Mouse (Mus musculus): ENCODE data around the gene Cplx2.

Cplx2 gene

GRCm38 (mm10) chr13:54368181-54368580, 3.0 kb upstream of the Cplx2 start:
- no peak for DNase-seq

- peak; percentile 73 for DNase-seq
These were observed 510 bp downstream of the Cplx2 start for GRCm38 (mm10) chr13:54371387-54372330.

DNA sequence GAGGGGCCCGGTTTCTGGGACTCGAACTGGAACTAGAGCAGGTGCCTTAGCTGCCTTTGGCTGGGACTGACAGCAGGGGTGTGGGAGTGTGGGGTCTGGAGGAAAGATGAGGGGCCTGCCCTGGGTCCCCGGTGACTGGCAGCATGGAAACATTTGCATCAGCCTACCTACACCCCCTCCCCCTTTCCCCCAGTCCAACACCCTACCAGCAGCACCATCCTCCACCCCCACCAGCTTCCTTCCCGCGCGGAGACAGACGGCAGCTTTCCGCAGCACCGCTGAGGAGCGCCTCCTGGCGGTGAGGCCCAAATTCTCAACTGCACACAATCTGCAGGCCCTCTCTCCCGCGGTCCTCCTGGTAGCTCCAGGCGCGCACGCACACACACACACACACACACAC, 1.5 kb downstream of the Cplx2 start:
- peak; percentile 84 for DNase-seq

DNA sequence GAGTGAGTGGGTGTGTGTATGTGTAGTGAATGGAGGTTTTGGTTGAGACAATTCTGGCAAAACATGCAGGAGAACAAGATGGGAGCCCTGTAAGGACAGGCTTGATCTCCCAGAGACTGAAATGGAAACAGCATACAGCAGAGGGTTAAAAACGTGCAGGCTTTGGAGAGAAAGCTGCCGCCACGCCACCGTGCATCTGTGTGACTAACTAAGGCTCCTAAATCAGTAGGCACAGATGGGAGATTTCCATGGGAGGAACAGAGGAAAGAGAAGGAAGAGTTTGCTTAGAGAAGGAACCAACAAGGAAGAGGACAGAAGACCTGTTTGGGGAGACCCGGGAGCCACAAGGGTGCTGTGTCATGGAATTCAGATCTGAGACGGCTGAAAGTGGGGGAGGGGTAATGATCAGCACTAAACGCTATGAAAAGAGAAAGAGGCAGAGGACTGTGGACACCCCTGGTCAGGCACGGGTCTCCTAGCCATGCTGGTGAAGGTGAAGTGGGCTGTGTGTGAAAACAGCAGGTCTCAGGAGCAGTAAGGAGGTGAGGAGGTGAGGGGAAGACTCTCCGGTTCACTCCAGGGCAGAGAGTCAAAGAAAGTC, 3.1 kb downstream of the Cplx2 start:
- peak; percentile 65 for DNase-seq

DNA sequence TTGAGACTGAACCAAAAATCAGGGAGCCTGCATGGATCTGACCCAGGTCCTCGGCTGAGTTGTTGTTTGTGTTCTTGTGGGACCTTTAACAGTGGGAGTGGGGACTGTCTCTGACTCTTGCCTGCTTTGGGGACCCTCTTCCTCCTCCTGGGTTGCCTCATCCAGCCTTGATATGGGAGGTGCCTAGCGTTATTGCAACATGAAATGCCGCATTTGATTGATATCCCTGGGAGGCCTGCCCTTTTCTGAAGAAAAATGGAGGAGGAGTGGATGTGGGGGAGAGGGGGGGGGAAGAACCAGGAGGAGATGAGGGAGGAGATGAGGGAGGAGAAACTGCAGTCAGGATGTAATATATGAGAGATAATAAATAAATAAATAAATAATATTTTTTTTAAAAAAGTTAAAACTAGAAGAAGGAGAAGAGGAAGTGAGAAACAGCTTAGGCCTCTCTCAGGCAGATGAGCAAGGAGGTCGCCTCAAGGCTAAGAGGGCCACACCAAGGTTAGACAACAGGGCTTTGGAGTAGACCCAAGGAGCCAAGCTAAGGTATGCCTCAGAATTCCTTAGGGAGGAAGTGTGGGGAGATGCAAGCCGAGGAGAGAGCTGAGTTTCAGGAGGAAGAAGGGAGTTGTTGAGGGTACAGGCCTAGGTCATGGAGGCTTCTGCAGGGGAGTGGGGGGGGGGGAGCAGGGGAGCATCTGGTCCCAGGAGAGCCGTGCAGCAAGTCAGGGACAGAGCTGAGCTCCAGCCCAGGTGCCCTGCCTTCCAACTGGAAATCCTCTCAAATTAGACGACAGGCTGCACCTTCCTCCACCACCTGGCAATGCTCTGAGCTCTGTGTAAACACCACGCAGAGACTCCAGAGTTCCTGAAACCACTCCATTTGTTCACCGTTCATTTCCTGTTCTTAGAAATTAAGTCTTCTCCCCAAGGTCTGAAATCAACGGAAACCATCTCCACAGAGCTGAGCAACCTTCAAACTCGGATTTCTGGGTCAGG, 4.6 kb downstream of the Cplx2 start:
- DNase-seq: no peak

DNA sequence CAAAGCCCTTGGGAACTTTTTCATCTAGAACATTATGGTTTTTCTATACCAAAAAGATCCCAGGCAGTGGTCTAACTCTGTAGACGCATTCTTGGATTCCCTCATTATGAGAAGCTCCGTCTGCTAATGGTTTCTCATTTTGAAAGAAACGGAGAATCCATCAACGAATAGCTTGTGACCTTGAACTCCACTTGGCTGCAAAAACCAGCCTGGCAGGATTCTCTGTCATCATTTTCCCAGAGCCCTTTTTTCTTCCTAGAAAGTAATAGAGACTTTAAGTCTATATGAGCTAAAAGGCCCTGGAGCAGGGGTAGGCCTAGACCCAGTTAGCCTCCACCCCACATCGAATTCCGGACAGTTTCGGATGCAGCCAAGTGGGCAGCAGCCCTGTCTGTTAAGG, 5.6 kb downstream of the Cplx2 start:
- no peak for DNase-seq

GRCm38 (mm10) chr13:54378051-54378450, 6.9 kb downstream of the Cplx2 start:
- no peak for DNase-seq

- no peak for DNase-seq
These were observed 9.3 kb downstream of the Cplx2 start for GRCm38 (mm10) chr13:54380421-54380820.

GRCm38 (mm10) chr13:54381396-54381795, 10.2 kb downstream of the Cplx2 start:
- DNase-seq: no peak

- DNase-seq: no peak
These were observed 12.4 kb downstream of the Cplx2 start for GRCm38 (mm10) chr13:54383531-54383930.

DNA sequence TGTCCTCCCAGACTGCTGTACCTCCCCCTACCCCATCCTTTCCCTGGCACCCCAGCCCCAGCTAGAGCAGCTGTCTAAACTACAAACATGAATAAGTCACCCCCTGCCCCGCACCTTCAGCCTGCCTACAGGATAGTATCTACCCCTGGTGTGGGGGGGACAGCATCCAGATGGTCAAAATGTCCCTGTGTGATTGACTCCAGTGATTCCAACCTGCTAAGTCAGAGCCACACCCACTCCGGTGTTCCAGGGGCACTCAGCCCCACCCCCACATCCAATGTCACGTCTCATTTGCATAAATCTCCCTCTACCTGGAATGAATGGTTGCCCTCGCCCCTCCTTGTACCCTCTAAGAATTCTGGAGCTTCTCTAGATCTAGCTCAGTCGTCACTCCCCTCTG, 13.4 kb downstream of the Cplx2 start:
- no peak for DNase-seq

GRCm38 (mm10) chr13:54385008-54386004, 14.2 kb downstream of the Cplx2 start:
- DNase-seq: no peak

DNA sequence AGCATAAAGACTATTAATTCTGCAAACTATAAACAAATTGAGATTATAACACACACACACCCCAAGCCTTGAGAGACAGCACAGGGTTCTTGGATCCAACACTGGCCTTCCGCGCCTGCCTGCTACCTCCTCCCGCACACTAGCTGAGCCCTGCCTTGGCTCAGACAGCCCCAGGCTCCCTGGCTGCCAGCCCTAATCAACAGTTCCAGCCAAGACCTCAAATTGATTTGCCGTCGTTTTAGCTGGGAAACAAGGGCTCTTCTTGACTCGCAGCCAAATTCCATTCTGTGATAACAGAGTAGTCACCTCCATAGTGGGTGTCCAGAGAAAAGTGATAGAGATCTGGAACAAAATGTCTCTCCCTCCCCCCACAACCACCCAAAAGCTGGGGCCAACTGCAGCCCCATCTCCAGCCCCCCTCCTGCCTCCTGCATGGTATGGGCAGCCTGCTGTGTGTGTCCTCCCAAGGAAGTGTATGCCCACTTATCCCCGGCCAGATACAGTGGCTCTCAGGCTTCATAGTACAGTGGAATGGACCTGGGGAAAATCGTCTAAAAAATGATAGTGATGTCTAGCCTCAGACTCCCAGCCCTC, 18.9 kb downstream of the Cplx2 start:
- DNase-seq: no peak

- no peak for DNase-seq
These were observed 19.4 kb downstream of the Cplx2 start for GRCm38 (mm10) chr13:54390565-54391013.

DNA sequence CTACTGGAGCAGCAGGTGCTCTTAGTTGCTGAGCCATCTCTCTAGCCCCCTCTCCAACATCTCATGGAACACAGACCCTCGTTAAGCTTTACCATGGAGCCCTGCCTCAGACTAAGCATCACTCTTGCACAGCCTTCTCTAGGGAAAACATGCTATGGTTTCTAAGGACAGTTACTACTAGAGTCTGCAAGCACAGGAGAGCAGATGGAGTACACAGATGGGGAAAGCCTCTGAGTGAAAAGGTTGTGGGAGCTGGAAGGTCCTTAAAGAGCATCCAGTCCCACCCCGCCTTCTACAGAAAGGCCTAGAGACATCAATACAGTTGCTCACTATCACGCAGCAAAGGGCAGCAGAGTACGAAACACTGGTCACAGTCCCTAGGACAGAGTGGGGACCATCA, 20.2 kb downstream of the Cplx2 start:
- DNase-seq: peak; percentile 75

DNA sequence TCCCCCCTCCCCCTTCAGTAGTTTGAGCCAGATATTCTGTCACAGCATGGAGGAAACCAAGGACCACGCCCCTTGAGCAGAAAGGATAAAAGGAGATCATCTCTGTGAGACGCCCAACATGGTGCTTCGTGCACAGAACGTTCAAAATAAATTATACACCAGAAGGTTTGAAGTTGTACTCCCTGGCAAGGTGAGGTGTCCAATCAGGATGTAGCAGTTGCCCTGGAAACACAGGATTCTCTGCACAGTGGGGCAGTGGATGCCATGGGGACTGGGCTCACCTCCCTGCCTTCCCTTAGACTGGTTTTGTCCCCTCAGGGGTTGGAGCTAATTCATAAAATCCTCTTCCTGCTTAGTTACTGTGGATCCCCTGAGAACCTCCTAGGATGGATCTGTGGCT, 25.9 kb downstream of the Cplx2 start:
- DNase-seq: no peak

DNA sequence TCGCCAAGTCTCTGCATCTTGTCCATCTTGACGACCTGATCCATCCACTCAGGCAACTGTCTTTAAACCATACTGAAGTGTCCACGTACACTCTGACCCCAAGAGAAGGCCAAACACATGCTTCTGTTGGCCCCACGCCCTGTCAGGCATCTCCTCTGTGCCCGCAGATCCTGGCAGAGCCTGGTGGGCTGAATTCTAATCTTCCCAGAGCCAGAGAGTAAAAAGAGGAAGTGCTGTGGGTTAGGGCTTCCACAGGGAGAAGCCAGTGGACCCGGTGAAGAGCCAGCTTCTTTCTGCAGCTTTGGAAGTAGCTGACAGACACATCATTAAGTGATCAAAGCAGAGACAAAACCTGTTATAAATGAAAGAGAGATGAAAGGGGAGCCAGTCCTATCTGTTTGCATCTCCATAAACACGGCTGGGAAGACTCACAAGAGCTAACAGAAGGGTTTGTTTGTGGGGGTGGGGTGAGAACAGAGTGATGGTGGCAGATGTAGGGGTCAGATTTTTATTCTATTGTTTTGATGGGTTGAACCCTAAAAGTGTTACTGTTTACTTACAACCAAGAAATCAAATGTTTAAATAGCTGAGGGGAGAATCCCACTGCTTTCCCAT, 29.5 kb downstream of the Cplx2 start:
- no peak for DNase-seq

GRCm38 (mm10) chr13:54401180-54401569, 30.0 kb downstream of the Cplx2 start:
- no peak for DNase-seq

- DNase-seq: no peak
These were observed 31.2 kb downstream of the Cplx2 start for GRCm38 (mm10) chr13:54402346-54402745.

DNA sequence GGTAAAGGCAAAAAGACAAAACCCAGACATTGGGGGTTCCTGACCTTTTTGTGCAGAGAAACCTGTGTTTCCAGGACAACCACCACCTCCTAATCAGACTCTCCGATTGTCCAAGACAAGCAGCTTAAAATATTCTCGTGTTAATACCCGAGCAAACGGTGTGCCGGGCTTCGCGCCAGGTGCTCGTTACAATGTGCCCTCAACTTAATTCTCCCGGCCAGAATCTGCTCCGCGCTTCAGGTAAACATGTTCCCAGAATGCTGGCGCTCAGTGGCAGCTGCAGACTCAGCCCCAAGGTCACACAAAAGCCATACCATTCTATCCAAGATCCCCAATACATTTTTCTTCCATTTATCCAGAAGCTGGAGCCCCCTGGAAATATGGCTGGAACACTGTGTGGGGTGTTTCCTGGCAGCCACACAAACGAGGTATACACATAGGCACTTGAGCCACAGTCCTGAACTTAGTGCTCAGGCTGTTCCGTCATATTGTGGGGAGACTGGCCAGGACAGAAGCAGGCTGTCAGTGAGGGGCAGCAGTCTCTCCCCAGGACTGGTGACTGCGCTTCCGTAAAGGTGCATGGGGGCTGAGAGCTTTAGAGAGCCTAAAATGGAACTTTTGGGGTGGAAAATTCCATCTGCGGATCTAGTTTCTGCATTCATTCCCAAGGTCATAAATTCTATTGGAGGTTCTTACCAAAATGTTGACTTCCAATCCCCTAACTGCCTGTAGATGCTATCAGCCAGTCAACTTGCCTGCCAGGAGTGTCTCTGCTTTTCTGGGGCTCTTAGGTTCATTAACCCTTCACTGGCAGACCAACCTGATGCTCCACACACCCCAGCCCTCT, 32.3 kb downstream of the Cplx2 start:
- no peak for DNase-seq
